ENCODE assay signal across 9 mouse cellular contexts in genomic region chr5:35042431-35043109, GRCm38 (mm10). TPM values are rescaled to one million over a fixed set of nuclear protein-coding genes. Genes with fewer than 3 reads are reported as not detected.
A peak's percentile ranks its signal among the peaks of the same experiment; 100 is the strongest.
DNase-seq lines count a peak whose midpoint lies in the region; ATAC-seq and TF ChIP-seq lines count a peak whose summit lies in the region.
"Had no signal": no experiment of that assay in that cellular context is flagged by ENCODE, and none has a peak within 500 bp of the region (broad histone marks: within the 10 kb centered on the region; RNA-seq: fewer than 3 reads in every experiment).

No protein-coding gene starts in this region.

- H3K36me3 ChIP-seq in limb, embryonic 13.5 days = no peaks in the 10 kb centered on the region
- H3K36me3 ChIP-seq in limb, embryonic 10.5 days = no peaks in the 10 kb centered on the region
- H3K36me3 ChIP-seq in forebrain, embryonic 15.5 days = no peaks in the 10 kb centered on the region
- no peaks in the 10 kb centered on the region for H3K36me3 ChIP-seq in liver, embryonic 16.5 days (ENCODE audit: control insufficient read depth, insufficient read depth)

- 69% methylated on average over 10 of the region's 10 CpGs for WGBS in limb, embryonic 13.5 days
- WGBS in limb, embryonic 10.5 days = 69% methylated on average over 10 of the region's 10 CpGs
- WGBS in forebrain, embryonic 15.5 days = 84% methylated on average over 10 of the region's 10 CpGs
- WGBS in liver, embryonic 16.5 days (ENCODE audit: insufficient replicate concordance) = 29% methylated on average over 10 of the region's 10 CpGs

- ATAC-seq in limb, embryonic 13.5 days (ENCODE audit: low FRiP score, low read depth) = peak; percentile 24; the same call in 1 of the 2 replicates
- ATAC-seq in forebrain, embryonic 15.5 days (replicated peaks) = peak; percentile 13; the same call in 1 of the 2 replicates
- no peak for ATAC-seq in liver, embryonic 16.5 days (ENCODE audit: low read depth)

- H3K27me3 ChIP-seq in limb, embryonic 13.5 days = no peaks in the 10 kb centered on the region
- no peaks in the 10 kb centered on the region for H3K27me3 ChIP-seq in limb, embryonic 10.5 days (ENCODE audit: low read depth, poor library complexity, severe bottlenecking)
- no peaks in the 10 kb centered on the region for H3K27me3 ChIP-seq in forebrain, embryonic 15.5 days
- H3K27me3 ChIP-seq in liver, embryonic 16.5 days (ENCODE audit: control insufficient read depth, insufficient read depth, low read depth, low read length) = no peaks in the 10 kb centered on the region
- H3K27me3 ChIP-seq: Patski had no signal

- no peak for DNase-seq in limb, embryonic 10.5 days (ENCODE audit: low spot score)
- peak; percentile 73 for DNase-seq in thymus, postnatal 0 days (ENCODE audit: low spot score)
- no peak for DNase-seq in gastrocnemius, postnatal 4 days (ENCODE audit: low spot score in 2 of 2)
- no peak for DNase-seq in left cerebral cortex, postnatal 25 days (ENCODE audit: low spot score in 2 of 2)
- DNase-seq in left cerebral cortex, adult 2 months (ENCODE audit: extremely low spot score in 1 of 2, low spot score in 2 of 2) = no peak

- no peak overlapping the region for H3K4me2 ChIP-seq in limb, embryonic 13.5 days (replicated peaks)
- no peak overlapping the region for H3K4me2 ChIP-seq in forebrain, embryonic 15.5 days (replicated peaks)
- peak overlapping the region; percentile 45 for H3K4me2 ChIP-seq in liver, embryonic 16.5 days (ENCODE audit: low read depth, low read length)

- no peak overlapping the region for H3K4me3 ChIP-seq in limb, embryonic 13.5 days
- no peak overlapping the region for H3K4me3 ChIP-seq in limb, embryonic 10.5 days
- H3K4me3 ChIP-seq in forebrain, embryonic 15.5 days = no peak overlapping the region
- H3K4me3 ChIP-seq in liver, embryonic 16.5 days (ENCODE audit: low read depth, low read length) = peak overlapping the region; percentile 48
- H3K4me3 ChIP-seq in left cerebral cortex, adult 2 months = no peak overlapping the region

- no peak overlapping the region for H3K9ac ChIP-seq in limb, embryonic 13.5 days
- H3K9ac ChIP-seq in forebrain, embryonic 15.5 days (replicated peaks) = no peak overlapping the region
- peak overlapping the region; percentile 57 for H3K9ac ChIP-seq in liver, embryonic 16.5 days (ENCODE audit: low read depth, low read length)

- no peaks in the 10 kb centered on the region for H3K4me1 ChIP-seq in limb, embryonic 13.5 days
- peaks cover 15% of the 10 kb centered on the region for H3K4me1 ChIP-seq in limb, embryonic 10.5 days
- H3K4me1 ChIP-seq in forebrain, embryonic 15.5 days = no peaks in the 10 kb centered on the region
- no peaks in the 10 kb centered on the region; the same call in none of the 2 replicates for H3K4me1 ChIP-seq in liver, embryonic 16.5 days (ENCODE audit: control insufficient read depth, low read depth, low read length)

- intact Hi-C loops in left cerebral cortex, postnatal 25 days (cut with DNase I) = loop anchor here (1.0 to 10.0 kb wide), 3 partner anchors 56 to 378 kb away; partner anchors contain the start of genes Grk4 and Nop14
- intact Hi-C loops in left cerebral cortex, adult 2 months (cut with DNase I) = loop anchor here (1.0 to 5.0 kb wide), 3 partner anchors 56 to 370 kb away; no protein-coding TSS in a partner anchor

- H3K9me3 ChIP-seq in limb, embryonic 13.5 days = no peaks in the 10 kb centered on the region
- H3K9me3 ChIP-seq in limb, embryonic 10.5 days (replicated peaks) = no peaks in the 10 kb centered on the region
- no peaks in the 10 kb centered on the region for H3K9me3 ChIP-seq in forebrain, embryonic 15.5 days
- H3K9me3 ChIP-seq in liver, embryonic 16.5 days (replicated peaks; ENCODE audit: control insufficient read depth, low read length) = no peaks in the 10 kb centered on the region

- no peak overlapping the region for H3K27ac ChIP-seq in limb, embryonic 13.5 days
- H3K27ac ChIP-seq in limb, embryonic 10.5 days = no peak overlapping the region; the same call in 1 of the 2 replicates
- H3K27ac ChIP-seq in forebrain, embryonic 15.5 days (replicated peaks) = no peak overlapping the region
- peak overlapping the region; percentile 86 for H3K27ac ChIP-seq in liver, embryonic 16.5 days (ENCODE audit: low read length)
- H3K27ac ChIP-seq in left cerebral cortex, adult 2 months = no peak overlapping the region

- TF ChIP-seq CTCF in left cerebral cortex, adult 2 months (IDR thresholded peaks at IDR 0.05) = no peak

RNA-seq across cellular contexts. Expression of gene Hgfac, which starts 1.3 kb away (rescaled TPM):
- 0.59 and 0.71 TPM in 2 replicates for polyA plus RNA-seq in limb, embryonic 13.5 days (2015; fragmentation: Nextera tagmentation; extraction: Ambion mirVana)
- polyA plus RNA-seq in limb, embryonic 10.5 days (2016; fragmentation: Nextera tagmentation; extraction: Ambion mirVana) = 0.15 TPM in 1 of 2 replicates, not detected in the other
- 0.69 and 0.75 TPM in 2 replicates for polyA plus RNA-seq in forebrain, embryonic 15.5 days (2015; fragmentation: Nextera tagmentation; extraction: Ambion mirVana)
- 214 and 277 TPM in 2 replicates for polyA plus RNA-seq in liver, embryonic 16.5 days (2015; fragmentation: Nextera tagmentation; extraction: Ambion mirVana)
- polyA plus RNA-seq in thymus, postnatal 0 days (2015; fragmentation: Nextera tagmentation; extraction: Ambion mirVana) = 1.1 and 1.7 TPM in 2 replicates
- total RNA-seq in gastrocnemius, postnatal 4 days (2021) = 1 to 10 TPM in 1 of 2 experiments, under 1 TPM in 1; 0.98 to 1.2 TPM
- total RNA-seq in left cerebral cortex, postnatal 25 days (2021) = 1 to 10 TPM; 1.1 TPM
- 1 to 10 TPM in 1 of 2 experiments, under 1 TPM in 1; 0.87 to 1.7 TPM for total RNA-seq in left cerebral cortex, adult 2 months (2021)

RNA-seq across cellular contexts. Expression of gene Dok7, which starts 14.0 kb away (rescaled TPM):
- 5.1 and 5.7 TPM in 2 replicates for polyA plus RNA-seq in limb, embryonic 13.5 days (2015; fragmentation: Nextera tagmentation; extraction: Ambion mirVana)
- 0.26 and 0.31 TPM in 2 replicates for polyA plus RNA-seq in limb, embryonic 10.5 days (2016; fragmentation: Nextera tagmentation; extraction: Ambion mirVana)
- polyA plus RNA-seq in forebrain, embryonic 15.5 days (2015; fragmentation: Nextera tagmentation; extraction: Ambion mirVana) = 7.2 and 7.9 TPM in 2 replicates
- polyA plus RNA-seq in liver, embryonic 16.5 days (2015; fragmentation: Nextera tagmentation; extraction: Ambion mirVana) = 0.08 and 0.19 TPM in 2 replicates
- polyA plus RNA-seq in thymus, postnatal 0 days (2015; fragmentation: Nextera tagmentation; extraction: Ambion mirVana) = 0.12 and 0.22 TPM in 2 replicates
- total RNA-seq in gastrocnemius, postnatal 4 days (2021) = 10 to 100 TPM; 32.1 to 32.2 TPM
- 10 to 100 TPM; 19.6 to 20.0 TPM for total RNA-seq in left cerebral cortex, postnatal 25 days (2021)
- 10 to 100 TPM; 22.3 to 26.0 TPM for total RNA-seq in left cerebral cortex, adult 2 months (2021)

Comparison
In these comparisons a context has a peak if more than half of its experiments do, and no peak if none do; other contexts are left out.
1. RNA of gene Hgfac, which starts 1.3 kb away (polyA plus RNA-seq): 214 to 277 TPM in liver, embryonic 16.5 days; 1.1 to 1.7 TPM in thymus, postnatal 0 days, 0.69 to 0.75 TPM in forebrain, embryonic 15.5 days, 0.59 to 0.71 TPM in limb, embryonic 13.5 days and 0.15 TPM in limb, embryonic 10.5 days; every median in the first group is over 10 times any median in the second.